Mouse (Mus musculus): ENCODE data around the gene Gnb2.

The Gnb2 gene

GRCm38 (mm10) chr5:137481138-137481537 is 52.2 kb downstream of the Gnb2 start:
- DNase-seq (ENCODE audit: low read depth, low spot score) = peak; percentile 30
